Mouse (Mus musculus) MN1 (cell line): Measurements from ENCODE around the gene Znhit3.
"Not testable (repeated sequence)": the region's sequence is repeated elsewhere in the genome, so short reads cannot be mapped to it uniquely, and the experiment has no call there.

Experiments
- DNase-seq: peaks from one replicate; pipeline ENCODE4 v3.0.0-alpha.2; 2016; ENCODE audit warnings: low spot score

Znhit3 gene

DNA sequence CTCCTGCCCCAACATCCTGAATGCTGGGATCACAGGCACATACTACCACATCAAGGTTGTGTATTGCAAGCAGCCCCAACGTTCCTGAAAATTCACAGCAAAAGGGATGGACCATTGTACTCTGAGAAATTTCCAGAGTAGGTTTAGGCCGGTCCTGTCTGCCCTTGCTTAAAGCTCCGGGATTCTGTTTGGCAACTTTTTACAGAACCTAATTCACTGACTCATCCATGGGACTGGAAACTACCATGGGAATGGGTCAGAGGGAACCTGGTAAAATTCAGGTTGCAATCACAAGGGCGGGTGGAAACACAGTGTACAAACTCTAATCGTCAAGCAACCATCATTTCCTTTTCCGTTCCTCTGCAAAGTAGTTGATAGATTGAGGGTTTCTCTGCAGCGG, 3.8 kb upstream of the Znhit3 start:
- DNase-seq = no peak

DNA sequence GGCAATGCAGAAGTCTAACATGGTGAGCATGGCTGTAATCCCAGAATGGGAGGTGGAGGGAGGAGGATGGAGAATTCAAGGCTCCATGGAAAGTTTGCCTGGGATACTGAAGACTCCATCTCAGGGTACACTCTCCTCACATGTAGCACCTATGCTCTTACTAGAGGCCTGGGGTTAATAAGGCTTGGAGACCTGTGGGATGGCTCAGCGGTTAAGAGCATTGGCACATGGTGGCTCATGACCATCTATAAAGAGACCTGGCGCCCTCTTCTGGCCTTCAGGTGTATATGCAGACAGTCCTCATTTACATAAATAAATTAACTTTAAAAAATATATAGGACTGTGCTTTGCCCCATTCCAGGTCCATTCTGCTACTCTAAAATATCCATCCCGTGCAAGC, 3.1 kb upstream of the Znhit3 start:
- DNase-seq = peak; percentile 53

DNA sequence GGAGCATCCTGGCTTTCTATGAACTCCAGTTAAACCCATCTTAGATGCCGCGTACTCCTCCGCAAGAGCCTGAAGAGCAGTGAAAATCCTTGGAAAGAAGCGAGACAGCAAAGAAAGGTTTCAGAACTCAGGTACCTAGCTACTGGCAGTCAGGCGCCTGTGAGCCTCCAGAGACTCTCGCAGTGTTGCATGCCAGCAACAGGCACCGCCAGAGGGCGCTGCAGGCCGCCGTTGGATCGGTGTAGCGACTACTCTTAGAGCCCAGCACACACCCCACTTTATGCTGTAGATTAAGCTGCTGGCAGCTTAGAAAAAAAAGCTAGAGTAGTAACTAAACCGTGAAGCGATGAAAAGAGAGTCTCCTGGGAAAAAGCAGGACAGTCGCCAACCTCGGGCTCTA, 2.3 kb upstream of the Znhit3 start:
- peak; percentile 85 for DNase-seq

DNA sequence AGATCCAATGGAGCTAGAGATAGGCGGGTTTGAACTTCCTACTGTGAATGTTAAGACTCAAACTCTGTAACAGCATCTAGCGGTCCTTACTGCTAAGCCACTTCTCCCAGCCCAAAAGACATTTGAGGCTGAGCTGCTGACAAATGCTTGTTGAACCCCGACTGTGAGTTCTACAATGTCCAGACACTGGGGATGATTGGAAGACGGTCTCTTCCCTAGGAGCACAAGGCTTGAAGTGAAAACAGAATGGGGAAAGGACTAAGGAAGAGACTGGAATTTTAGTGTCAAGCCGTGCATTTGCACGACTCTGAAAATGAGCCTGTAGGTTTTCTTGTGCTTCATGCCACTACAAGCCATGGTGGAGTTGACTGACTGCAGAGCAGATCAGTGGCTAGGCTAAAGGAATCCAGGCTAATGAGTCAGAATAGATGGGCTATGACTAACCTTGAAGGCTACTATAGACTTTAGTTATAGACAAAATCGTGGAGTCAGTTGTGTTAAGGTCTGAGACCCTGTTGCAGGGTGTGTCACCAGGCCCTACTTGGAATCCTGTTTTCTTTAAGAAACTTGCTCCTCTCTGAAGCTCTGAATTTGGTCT, 636 bp upstream of the Znhit3 start:
- peak; percentile 23 for DNase-seq

DNA sequence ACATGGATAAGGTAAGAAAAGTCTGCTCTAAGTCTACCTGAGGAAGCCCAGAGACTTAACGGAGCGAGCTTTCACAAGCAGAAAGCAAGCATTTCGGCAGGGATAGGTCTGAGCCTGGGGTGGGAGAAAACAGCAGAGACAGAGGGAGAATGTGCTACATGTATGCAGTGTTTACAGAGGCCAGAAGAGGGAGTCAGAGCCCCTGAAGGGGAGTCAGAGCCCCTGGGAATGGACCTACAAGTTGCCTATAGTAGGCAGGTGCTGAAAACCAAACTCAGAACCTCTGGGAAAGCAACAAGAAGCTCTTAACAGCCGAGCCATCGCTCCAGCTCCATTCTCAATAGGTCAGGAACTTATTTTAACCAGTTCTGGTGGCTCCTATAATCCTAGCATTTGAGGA, 1.5 kb downstream of the Znhit3 start:
- DNase-seq = peak; percentile 18

DNA sequence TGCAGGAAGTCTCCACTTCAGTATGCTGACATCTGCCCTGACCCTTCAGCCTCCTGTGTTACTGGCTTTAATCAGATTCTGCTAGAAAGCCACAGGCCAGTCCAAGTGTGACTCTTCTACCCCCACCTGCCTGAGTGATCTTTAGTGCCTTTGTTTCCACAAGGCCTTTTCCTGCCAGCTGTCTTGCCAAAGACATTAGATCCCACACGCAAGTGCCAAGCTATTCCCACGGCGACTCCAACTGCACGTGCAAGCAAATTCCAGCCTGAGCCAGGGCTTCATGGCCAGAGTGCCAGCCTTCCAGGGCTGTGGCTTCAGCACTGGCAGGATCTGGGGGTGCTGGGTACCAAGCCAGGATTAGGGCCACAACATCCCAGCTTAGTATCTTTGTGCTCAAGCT, 5.8 kb downstream of the Znhit3 start:
- peak; percentile 42 for DNase-seq

DNA sequence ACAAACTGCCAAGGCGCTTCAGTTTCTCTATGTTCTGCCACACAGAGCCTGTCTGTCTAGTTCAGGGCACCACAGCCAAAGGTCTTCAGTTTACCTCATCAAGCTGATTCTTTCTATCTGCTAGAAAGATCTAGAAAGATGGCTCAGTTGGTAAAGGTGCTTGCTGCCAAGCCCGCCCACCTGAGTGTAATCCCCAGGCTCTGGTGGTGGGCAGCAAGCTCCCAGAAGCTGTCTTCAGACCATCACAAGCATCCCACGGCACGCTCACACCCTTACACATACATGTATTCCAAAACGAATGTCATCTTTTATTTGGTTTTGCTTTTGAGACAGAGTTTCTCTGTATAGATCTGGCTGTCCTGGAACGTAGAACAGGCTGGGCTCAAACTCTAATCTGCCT, 7.7 kb downstream of the Znhit3 start:
- no peak for DNase-seq

DNA sequence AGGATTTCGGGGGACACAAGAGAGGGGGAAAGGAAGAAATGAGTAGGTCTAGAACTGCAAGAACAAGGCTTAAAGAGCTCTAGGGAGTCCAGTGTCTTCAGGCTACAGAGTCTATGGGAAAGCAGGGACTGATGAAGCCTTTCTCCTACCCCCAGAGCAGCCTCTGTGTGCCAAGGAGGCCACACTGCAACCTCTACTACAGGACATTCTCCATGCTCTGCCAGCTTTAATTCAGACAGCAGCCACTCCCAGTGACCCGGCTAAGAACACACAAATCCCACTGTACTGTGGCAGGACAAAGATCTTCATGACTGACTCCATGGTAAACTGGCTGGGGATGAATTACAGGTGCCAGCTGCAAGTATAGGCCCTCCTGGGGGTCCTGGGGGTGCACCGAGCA, 9.1 kb downstream of the Znhit3 start:
- no peak for DNase-seq

DNA sequence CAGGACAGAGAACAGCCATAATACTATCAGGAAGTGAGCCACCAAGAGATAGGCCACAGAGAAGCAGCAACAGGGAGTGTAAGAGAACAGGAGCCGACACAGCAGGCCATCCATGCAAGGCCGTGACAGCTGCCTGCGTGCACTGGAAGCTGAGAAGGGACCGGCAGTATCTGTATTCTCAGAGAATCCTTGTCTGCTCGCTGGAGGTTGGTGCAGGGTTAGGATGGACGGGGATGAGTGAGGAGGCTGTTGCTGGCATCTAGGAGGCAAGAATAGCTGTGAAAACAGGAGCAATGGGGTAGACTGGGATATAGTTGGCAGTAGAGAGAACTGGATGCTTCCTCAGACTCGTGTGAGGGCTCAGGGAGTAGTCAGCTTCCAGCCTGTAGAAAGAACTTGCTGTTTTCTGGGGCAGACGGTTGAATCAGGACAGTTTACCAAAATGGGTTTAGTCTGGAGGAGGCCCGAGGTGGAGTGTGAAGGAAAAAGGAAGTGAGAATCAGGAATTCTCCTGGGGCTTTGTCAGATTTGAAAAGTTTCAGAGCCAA, 11.5 kb downstream of the Znhit3 start:
- no peak for DNase-seq

DNA sequence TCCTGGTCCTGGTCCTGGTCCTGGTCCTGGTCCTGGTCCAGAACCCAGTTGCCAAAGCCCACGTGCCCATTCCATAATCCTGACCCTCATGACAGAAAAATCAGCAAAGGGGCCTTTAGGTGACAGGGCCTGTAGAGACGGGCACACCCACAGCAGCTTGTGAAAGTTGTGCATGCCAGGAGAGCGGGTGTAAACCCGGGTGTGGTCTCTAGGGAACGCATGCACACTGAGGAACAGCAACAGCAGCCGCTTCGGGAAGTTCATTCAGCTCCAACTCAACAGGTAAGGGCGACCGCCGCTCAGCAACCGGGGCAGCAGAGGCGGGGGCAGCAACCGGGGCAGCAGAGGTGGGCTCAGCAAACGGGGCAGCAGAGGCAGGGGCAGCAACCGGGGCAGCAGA, 23.1 kb downstream of the Znhit3 start:
- no peak for DNase-seq

DNA sequence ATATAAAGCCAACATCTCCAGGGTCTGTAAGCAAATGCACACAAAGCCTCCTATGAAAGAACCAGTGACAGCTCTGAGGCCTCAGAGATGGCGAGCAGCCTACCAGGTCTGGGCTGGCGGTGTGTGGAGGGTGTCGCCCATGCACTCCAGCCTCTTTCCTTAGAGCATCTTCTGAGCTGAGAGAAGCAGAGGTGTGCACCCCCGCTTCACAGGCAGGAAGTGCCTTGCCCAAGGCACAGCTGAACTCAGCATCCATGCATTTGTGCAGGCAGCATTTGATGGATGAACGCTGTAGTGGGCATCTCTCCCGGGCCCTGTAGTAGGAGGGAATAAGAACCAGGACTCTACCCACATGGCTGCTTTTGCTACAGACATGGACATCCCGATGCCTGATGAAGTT, 24.5 kb downstream of the Znhit3 start:
- DNase-seq = no peak

DNA sequence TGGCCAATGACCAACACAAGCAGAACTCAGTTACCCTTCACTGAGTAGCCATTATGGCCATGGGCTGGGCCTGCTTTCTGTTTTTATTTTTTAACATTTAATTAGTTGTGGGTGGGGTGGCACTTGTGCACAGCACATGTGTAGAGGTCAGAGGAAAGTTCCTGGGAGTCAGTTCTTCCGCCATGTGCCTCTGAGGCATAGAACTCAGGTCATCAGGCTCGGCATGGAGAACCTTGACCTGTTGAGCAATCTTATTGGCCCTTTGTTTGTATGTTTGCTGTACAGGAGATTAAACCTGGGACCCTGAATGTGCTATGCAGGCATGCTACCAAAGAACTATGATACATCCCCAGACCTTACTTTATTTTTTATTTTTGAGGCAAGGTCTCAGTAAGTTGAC, 26.7 kb downstream of the Znhit3 start:
- DNase-seq = no peak

DNA sequence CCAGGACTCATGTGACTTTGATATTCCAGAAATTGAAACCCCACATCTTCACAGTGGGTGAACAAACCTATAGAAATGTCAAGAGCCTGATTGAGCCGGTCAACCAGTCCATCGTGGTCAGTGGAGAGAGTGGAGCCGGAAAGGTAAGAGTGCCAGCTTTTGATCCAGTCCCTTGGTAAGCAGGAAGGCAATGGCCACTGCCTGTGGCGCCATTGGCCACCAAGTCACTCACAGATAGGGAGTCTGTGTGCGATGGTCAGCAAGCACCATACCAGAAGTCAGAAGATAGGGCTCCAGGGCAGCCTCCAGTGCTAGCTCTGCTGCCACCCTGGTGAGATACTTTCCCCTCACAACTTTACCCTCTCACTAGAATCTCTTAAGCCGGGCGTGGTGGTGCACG, 28.1 kb downstream of the Znhit3 start:
- DNase-seq = no peak

DNA sequence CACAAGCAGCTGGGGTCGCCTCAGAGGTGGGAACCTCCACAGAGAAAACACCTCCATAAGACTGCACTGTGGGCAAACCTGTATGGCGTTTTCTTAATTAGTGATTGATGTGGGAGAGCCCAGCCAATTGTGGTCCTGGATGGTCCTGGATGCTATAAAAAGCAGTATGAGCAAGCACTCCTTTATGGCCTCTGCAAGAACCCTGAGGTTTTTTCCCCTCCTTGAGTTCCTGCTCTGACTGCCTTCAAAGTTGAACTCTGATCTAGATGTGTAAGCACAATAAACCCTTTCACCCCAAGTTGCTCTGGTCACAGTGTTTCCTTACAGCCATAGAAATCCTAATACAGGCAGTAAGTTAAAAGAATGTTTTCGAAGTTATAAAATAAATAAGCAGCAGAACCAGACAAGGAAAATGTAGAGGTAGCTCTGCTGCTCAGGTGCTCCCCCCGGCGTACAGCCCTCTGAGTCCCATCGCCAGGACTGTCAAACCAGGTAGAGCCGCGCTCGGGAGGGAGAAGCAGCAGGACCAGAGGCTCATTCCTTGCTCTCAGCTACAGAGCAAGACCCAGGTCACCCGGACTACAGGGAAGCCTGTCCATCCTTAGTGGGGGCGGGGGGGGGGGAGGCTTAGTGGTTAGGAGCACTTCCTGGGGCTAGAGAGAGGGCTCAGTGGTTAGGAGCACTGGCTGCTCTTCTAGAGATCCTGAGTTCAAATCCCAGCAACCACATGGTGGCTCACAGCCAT, 29.2 kb downstream of the Znhit3 start:
- no peak for DNase-seq

DNA sequence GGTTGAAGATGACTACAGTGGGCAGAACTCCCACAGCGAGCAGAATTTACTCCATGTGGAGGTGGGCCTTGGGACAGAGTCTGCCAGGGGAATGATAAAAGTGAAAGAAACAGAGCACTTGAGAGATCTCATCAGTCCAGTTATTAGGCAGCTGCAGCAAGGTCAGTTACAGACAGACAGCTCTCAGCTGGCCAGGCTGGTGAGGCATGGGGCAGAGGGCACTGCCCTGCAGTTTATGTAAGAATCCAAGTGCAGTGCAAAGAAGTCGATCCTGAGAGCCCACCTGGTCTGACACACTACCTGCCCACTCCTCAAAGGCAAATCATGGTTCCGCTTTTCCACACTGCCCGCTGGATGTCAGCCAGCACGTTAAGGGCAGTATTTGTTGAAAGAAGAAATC, 29.9 kb downstream of the Znhit3 start:
- no peak for DNase-seq

DNA sequence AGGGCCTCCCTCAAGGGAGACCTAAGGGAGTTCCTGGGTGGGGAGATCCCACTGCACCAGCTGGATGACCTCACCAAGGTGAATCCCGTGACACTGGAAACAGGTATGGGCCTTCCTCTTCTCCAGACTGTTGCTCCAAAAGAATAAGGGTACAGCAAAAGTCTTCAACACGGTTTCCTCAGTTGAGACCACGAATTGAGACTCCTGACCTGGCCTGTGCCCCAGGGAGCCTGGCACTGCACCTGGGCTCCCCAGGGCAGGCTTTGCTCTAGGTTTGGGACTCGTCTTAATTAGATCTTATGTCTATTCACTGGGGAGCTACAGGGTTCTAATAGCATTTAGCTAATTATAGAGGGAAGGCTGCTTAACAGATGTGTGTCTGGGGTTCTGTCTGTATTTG, 30.9 kb downstream of the Znhit3 start:
- peak; percentile 20 for DNase-seq

DNA sequence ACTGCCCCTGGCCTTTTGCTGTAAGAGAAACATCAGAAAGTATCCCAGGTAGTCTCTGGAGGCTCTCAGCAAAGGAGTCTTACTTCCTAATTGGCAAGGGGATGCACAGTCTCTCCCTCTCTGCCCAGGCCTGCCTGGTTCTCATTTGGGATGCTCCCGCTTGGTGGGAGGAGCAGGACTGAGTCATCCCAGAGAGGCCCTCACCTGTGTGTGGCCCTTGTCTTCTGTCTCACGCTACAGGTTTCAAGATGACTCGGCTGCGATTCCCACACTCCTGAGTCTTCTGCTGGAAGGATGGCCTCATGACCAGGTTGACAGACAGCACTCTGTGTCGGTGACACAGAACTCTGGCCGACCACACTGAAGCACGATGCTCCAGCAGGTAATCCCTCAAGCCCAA, 33.8 kb downstream of the Znhit3 start:
- no peak for DNase-seq

DNA sequence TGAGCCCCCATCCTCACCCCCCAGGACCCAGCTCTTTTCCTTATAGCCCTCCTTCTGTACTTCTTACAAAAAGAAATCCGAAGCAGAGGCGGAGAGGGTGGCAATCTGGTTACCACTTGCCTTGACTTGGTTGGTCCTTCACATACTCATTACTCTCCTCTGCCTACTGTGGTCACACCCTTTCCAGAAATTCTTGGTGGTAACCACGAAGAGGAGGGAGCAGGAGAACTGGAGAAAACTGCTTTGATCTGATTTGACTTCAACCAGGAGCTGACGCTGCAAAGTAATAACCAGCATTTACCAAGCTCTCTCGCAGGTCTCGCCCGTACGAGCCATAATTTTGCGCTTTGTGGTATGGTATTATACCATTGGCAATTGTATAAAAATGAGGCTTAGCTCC, 35.2 kb downstream of the Znhit3 start:
- no peak for DNase-seq

DNA sequence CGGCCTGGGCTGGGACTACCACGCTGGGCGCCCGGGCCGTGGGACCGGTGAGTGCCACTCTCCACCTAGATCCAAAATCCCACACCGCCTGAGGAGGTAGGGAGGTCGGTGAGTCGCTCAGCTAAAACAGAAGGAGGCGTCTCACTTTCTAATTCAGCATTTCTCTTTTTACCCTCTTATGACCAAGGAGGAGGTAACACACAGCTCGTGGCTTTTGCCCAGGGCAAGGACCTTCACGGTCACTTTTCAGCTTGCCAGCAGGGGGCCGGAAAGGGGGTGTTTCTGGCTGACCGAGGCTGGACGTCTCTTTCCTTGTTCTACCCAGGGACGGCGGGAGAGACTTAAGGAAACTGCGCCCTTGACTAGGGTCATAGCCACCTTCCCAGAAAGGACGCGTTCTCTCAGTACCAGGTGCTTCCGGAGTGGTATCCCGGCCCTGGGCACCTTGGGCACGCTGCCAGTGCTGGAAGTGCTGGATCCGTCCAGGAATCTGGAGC, 35.7 kb downstream of the Znhit3 start:
- DNase-seq = peak; percentile 78

DNA sequence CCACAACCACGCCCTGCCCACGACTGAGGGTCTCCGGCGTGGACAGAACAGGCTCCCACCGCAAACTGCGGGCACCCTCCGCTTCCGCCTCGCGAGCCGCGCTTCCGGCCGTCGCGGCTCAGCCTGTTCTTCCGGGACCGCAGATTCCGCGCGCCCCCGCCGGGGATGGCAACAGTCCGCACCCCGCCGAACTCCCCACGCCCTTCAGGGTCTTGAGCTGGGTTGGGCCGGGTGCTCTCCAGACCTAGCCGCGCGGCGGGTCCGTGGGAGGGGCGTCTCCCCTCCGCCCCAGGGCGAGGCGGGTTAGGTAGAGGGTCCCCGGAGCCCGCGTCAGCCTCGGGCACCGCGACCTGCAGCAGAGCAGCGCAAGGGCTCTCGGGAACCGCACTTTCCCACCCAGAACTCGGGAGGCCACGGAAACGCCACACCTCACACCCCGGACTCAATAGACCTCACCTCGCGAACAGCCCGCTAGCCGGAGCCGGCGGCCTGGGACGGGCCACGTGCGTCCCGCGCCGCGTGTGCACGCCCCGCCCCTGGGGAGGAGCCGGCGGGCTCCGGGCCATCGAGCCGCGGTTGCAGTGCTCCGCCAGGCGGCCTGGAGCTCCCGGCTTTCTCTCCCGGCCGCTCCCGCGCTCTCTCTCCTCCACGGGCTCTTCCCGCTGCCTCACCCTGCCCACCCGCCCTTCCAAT, 36.2 kb downstream of the Znhit3 start, which contains the start of the genes Myo19 and Pigw:
Gene Myo19, plus strand, starts transcription at position 377 of the 693 bp plus-strand sequence.
Gene Pigw, minus strand, starts transcription at position 514 of the 693 bp plus-strand sequence.
- DNase-seq = peak; percentile 90

DNA sequence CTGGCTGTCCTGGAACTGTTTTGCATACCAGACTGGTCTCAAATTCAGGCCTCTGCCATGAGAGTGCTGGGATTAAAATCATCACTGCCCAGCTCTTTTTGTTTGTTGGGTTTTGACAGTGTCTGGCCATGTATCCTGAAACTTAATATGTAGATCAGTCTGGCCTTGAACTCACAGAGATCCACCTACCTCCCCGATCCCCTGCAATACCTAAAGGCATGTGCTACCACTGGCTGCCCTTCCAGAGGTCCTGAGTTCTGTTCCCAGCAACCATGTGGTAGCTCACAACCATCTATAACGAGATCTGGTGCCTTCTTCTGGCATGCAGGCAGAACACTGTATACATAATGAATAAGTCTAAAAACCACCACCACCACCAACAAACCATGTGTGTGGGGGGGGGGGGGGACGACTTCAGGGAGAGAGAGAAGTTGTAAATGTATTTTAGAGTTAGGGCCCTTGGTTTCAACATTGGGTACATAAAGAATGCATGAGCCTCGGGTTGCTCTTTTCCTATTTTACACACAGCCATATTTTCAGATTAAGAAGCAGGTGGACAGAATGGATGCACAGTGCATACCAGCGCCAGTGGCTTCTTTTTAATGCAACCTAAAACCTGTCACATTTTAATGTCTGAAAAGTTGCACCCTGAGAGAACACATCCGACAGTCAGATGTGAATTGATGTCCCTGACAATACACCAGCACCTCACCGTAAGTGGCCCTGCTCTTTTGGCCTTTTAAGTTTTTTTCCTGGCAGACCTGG, 37.0 kb downstream of the Znhit3 start:
- peak; percentile 12 for DNase-seq

DNA sequence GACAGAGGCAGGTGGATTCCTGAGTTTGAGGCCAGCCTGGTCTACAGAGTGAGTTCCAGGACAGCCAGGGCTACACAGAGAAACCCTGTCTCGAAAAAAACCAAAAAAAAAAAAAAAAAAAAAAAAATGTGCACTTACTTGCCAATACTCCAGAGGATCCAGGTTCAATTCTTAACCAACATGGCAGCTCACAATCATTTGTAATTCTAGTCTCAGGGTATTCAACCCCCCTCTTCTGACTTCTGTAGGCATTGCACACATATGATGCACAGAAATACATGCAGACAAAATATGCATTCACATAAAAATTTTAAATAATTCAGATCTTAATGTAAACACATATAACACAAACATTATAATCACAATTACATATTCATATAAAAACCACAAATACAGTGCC, 40.1 kb downstream of the Znhit3 start:
- not testable (repeated sequence) for DNase-seq
